Mouse (Mus musculus) ovary, postnatal 14 days (tissue): Measurements from ENCODE around the gene Wnt10a.
"Not testable (repeated sequence)": the region's sequence is repeated elsewhere in the genome, so short reads cannot be mapped to it uniquely, and the experiment has no call there.

Experiments
- DNase-seq: peaks from one replicate; pipeline ENCODE4 v3.0.0; 2022; ENCODE audit warnings: low spot score

The Wnt10a gene

GRCm38 (mm10) chr1:74787846-74788245 is 3.5 kb upstream of the Wnt10a start:
- DNase-seq = peak; percentile 87

GRCm38 (mm10) chr1:74788603-74789176 is 2.6 kb upstream of the Wnt10a start:
- DNase-seq = no peak

GRCm38 (mm10) chr1:74790095-74790494 is 1.2 kb upstream of the Wnt10a start:
- no peak for DNase-seq

- DNase-seq = no peak
Observed at GRCm38 (mm10) chr1:74792831-74793660, 1.7 kb downstream of the Wnt10a start.

- DNase-seq = no peak
Observed at GRCm38 (mm10) chr1:74794487-74795144, 3.3 kb downstream of the Wnt10a start.

GRCm38 (mm10) chr1:74795145-74795529 is 3.8 kb downstream of the Wnt10a start:
- no peak for DNase-seq

GRCm38 (mm10) chr1:74797459-74797858 is 6.1 kb downstream of the Wnt10a start:
- peak; percentile 48 for DNase-seq

- DNase-seq = no peak
Observed at GRCm38 (mm10) chr1:74800424-74800888, 9.1 kb downstream of the Wnt10a start.

- DNase-seq = no peak
Observed at GRCm38 (mm10) chr1:74801631-74802140, 10.4 kb downstream of the Wnt10a start.

GRCm38 (mm10) chr1:74802795-74803656 is 11.7 kb downstream of the Wnt10a start:
- peak; percentile 41 for DNase-seq

- no peak for DNase-seq
Observed at GRCm38 (mm10) chr1:74804211-74804870, 13.0 kb downstream of the Wnt10a start.

GRCm38 (mm10) chr1:74805340-74805835 is 14.1 kb downstream of the Wnt10a start:
- DNase-seq = no peak

GRCm38 (mm10) chr1:74805843-74806242 is 14.5 kb downstream of the Wnt10a start:
- no peak for DNase-seq

- peak; percentile 13 for DNase-seq
Observed at GRCm38 (mm10) chr1:74806360-74807311, 15.3 kb downstream of the Wnt10a start.

GRCm38 (mm10) chr1:74807551-74808071 is 16.3 kb downstream of the Wnt10a start:
- DNase-seq = no peak

- DNase-seq = peak; percentile 96
Observed at GRCm38 (mm10) chr1:74808078-74808477, 16.8 kb downstream of the Wnt10a start.

- DNase-seq = no peak
Observed at GRCm38 (mm10) chr1:74809007-74809406, 17.7 kb downstream of the Wnt10a start.

- DNase-seq = no peak
Observed at GRCm38 (mm10) chr1:74814931-74815647, 23.8 kb downstream of the Wnt10a start.

- DNase-seq = not testable (repeated sequence)
Observed at GRCm38 (mm10) chr1:74815965-74816364, 24.6 kb downstream of the Wnt10a start.
